Mouse (Mus musculus): Measurements from ENCODE around the gene Igf2r.

The Igf2r gene

DNA sequence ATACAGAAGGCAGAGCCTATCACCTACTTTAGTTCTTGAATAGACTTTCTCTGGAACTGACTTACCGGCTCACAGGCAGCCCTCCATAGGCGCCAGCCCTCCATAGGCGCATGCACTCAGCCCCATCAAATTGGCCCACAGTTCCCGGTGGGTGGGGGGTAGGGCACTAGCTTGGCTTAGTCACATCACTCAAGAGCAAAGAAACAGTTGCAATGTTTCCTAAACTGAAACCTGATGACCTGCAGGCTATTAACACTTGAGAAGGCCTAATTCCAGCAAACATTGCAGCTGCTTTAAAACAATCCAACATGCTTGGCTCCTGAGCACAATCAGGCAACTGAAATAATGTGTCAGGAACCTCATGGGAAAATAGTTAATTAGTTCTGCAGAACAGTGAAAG lies 18.2 kb downstream of the Igf2r start:
- DNase-seq (ENCODE audit: low spot score in 2 of 2) = no peak

DNA sequence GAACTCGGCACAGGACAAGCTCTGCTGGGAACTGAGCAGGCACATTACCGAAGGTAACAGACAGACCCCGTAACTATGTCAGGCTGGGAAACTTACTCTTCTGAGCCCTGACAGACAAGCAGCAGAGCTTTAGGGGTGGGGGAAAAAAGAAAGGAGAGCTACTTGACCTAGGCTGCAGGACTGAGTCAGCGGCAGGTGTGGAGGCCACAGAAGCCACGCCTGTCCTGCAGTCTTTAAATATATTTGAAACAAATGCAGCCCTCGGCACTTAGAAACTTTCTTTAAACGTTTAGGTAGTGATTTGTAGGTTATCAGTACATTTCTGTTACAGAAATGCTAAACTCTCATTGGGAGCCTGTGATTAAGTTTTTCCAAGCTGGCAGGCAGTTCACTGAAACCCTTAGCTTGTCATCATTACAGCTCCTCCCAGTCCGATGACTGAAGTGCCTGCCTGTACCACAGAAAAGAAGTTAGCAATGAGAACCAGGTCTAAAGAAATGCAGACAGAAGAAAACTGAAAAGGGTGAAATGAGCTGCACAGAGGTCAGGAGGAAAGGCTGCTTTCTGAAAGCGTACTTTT lies 18.8 kb downstream of the Igf2r start:
- DNase-seq (ENCODE audit: low spot score in 2 of 2) = no peak

DNA sequence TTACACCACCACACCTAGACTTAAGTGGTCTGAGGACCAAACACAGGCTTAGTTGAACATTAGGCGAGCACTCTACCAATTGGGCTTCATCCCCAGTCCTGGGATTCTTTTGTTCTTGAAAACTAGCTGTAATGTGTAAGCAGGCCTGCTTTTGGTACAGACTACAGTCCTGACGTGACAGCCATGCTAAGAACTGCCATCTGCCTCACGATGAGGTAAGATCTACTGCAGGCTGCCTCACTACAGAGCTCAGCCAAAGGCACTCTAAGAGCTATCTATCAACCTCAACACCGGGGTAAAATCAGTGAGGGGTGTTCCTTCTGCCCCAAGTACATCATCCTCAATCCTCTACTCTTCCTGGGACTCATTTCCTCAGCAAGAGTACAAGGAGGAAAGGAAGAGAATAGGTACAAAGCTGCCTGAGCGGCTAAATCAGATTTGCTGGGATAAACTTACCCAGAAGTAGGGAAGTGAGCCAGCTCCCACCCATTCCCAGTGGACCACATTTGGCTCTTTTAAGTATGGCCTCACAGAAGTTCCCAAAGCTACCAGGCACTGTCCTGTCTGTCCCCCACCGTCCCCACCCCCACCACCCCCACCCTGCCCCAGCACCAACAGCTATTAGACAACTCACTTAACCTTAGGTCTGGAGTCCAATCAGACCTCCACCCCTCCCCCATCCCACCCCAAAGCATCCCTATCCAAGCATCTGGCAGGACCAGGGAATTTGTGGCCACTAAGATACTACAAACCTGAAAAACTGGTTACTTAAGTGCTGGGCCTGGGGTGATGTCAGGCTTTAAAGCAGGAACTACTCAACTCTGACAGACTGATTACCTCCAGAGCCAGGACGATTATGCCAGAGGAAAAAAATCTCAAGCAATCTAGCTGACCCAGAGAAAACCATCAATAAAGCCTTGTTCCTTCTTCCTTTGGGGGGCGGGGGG lies 19.8 kb downstream of the Igf2r start:
- no peak for DNase-seq (ENCODE audit: low spot score in 2 of 2)

DNA sequence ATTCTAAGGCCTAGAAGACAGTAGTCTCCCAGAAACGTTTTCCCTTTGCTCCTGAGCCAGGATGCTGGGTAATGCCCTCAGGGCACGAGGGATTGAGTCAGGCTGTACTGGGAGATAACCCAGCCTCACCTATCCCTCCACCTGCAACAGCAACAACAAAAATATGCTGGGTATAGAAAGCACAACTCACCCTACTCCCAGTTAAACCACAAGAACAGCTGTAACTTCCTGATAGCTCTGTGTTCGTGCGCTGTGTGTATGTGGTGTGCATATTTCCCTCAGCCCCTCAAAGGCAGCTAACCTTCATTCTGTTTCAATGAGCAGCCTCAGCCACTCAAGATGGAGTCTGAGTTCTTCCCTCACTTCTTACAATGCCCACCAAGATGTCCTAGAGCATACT lies 23.7 kb downstream of the Igf2r start:
- peak; percentile 21 to 26 for DNase-seq (ENCODE audit: low spot score in 2 of 2)

DNA sequence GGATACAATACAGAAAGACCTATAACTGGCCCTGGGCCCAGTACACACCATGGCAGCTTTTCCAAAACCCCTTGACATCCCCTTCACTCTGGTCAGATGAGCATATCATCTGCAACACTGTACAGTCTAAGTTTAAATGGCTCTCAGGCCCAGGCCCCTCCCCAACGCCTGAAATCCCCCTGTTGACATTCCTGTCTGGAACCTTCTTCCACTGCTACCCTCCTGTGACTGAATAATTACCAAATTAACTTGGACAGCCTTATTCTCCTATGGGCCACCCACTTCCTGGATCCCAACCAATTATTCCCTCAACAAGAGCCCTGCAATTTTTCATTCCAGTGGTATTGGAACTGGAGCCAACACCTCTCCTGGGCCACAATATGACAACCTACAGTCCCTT lies 25.4 kb downstream of the Igf2r start:
- no peak for DNase-seq (ENCODE audit: low spot score in 2 of 2)

DNA sequence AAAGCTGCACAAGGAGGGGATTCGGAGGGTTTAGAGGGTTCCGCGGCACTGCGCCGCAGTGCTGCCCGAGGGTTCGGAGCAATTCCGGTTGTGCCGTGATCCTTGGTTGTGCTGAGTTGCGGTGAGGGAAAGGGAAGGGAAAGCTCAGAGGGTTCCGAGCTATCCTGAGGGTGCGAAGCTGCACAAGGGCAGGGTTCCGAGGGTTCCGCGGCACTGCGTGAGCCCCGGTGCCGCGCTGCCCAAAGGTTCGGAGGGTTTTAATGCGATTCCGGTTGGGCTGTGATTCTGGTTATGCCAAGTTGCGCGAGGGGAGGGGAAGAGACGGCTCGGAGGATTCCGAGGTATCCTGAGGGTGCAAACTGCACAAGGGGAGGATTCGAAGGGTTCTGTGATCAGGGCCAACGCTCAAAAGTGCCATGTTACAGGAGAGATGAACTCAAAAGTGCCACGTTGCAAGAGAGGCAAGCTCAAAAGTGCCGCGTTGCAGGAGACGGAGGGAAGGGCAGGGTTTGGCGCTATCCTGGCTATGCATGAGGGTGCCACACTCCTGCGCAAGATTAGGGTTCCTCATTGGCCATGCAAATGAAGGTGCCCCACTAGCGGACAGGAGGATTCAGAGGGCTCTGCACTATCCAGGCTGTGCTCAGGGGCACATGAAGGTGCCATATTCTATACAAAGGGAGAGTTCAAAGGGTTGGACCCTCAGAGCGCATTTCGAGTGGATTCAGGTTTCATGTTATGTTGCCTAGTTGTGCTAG lies 27.1 kb downstream of the Igf2r start:
- no peak for DNase-seq (ENCODE audit: low spot score in 2 of 2)

DNA sequence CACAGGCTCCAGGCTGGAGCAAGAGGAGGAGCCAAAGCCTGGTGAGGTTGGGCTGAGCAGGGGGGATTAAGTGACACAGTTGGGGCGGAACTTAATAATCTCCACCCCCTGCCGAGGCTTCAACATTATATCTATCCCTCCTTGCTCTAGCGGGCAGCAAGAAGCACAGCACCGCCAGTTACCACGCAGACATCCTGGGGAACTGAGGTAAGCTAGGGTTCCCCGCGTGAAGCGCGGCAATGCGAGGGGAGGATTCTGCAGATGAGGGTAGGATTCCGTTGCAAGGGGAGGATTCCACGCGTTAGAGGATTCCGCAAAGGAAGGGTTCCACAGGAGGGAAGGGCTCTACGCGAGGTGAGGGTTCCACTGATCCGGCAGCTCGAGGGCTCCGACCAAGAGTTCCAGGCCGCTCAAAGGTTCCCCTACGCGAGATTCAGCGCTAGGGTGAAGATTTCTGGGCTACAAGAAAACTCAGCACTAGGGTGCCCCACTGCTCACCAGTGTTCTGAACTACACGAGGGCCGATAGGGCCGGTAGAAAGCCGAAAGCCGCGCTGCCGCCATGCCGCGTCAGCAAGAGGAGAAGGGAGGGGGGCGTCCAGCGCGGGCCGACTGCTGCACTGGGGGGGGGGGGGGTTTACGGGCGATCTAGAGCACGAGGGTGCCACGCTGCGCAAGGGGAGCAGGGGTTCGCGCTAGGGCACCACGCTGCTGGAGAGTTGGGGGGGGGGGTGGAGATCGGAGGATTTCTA lies 28.1 kb downstream of the Igf2r start:
- DNase-seq (ENCODE audit: low spot score in 2 of 2) = peak; percentile 42 to 52

DNA sequence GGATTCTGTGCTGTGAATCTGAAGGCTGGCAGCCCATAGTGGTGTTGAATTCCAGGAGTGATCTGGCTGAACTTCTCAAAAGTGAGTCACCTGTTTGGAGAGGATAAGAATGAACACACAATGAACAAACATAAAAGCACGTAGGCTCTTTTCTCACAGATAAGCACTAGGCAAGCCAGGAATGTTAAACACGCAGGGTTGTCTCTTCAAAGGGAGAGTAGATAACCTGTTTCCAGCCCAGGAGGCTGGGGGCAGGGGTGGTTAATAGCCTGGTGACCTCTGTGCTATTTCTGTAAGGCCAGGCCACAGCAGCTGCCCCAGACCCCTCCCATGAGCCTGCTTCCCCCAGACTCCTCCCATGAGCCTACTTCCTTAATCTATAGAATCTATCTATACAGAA lies 29.1 kb downstream of the Igf2r start:
- no peak for DNase-seq (ENCODE audit: low spot score in 2 of 2)

DNA sequence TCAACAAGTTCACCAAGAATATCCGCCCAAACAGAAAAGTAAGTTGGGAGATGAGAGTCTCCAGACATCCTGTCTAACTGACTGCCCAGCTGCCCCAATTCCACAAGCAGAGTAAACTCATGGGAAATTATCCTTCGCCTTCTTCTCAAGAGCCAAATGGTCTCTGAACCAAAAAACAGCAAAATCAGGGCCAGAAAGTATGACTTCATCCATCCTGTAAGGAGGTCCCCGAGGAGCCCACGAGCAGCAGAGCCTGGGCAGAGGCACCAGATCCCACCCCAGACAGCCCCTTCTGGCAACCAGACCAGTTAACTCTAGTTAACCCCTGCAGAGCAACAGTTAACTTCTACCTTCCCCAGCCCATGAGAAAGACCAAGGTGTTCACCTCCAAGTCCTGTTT lies 29.9 kb downstream of the Igf2r start:
- no peak for DNase-seq (ENCODE audit: low spot score in 2 of 2)

DNA sequence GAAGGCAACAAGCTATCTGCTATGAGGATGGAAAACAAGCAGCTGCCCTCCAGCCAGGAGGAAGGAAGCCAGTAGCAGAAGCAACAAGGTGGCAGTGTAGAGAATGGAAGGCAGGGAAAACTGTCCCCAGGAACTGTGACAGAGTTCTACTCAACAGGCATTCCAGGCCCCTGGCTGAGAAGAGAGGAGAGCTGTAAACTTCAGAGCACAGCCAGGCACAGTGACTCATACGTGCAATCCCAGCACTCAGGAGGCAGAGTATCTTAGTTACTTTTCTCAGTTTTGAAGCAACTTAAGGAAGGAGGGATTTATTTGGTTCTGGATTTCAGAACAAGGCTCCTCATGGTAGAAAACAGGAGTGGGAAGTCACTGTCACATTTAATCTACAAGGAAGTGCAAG lies 31.5 kb downstream of the Igf2r start:
- DNase-seq (ENCODE audit: low spot score in 2 of 2) = no peak

DNA sequence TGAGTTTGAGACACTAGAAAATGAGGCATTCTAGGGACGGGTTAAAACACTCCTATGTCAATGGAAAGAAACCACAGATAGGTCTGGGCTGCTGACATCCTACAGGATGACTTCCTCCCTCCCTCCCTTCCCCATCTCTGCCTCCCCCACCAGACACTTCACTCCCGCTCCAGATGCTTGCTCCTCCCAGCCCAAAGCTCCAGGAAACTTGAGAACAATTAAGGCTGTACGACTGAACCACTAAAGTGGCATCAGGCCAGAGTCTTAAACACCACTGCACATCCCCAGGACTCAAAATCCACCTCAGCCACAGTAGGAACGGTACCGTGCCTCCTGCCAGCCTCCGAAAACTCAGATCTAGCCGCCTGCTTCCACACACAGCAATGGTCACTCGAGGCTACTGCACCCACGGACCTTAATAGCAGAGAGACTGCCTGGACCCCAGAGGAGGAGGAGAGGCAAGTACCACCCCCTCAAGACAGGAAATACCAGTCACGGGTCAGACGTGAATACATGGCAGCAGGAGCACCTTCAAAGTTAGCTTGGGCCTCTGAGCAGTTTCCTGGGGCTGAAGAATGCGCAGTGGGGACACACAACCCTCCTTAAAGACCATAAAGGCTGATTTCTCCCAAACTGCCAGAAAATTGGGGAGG lies 35.1 kb downstream of the Igf2r start:
- no peak for DNase-seq (ENCODE audit: low spot score in 2 of 2)

DNA sequence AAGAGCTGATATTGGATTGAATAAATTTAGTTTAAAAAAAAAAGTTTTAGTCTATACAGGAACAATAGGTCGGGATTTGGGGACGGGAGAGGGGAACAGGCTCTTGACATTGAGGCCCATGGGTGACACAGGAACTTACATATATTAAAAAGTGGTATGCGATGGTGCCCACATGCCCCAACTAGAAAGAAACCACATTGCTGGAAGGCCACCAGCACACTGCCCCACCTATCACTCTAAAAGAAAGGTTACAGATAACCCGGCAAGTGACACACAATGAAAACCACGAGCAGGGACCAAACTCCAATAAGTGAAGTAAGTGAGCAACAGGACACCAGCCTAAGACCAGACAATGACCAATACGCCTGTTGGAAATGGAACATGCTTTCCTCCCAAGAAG lies 36.3 kb downstream of the Igf2r start:
- DNase-seq (ENCODE audit: low spot score in 2 of 2) = no peak

DNA sequence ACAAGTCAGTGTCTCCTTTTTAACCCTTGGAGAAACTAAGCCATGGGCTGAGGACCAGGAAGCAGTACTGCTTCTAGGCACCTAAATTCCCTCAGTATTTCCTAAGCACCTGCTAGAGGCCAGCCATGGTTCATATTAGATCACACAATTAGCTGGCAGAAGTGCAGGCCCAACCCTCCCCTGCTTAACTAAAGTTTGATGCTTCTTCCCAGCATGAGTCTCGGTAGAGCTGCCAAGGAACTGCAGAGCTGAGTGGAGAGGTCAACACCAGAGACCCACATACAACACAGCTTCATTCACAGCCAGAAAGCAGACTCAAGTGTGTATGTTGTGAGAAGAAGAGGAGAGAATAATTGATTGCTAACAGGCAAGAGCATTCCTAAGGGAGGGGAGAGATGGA lies 40.9 kb downstream of the Igf2r start:
- DNase-seq (ENCODE audit: low spot score in 2 of 2) = no peak

DNA sequence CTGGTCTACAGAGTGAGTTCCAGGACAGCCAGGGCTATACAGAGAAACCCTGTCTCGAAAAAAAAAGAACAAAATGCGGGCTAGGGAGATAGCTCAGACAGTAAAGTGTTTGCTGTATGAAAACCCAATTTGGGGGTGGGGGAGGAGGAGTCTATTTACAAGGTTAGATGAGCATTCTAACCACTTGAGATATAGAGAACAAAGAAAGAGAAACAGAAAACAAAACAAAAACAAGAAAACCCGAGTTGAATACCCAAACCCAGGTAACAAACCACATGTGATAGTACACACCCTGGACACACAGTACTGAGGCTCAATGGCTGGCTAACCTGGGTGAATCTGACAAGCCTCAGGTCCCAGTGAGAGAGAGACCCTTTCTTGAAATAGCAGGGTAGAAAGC lies 41.7 kb downstream of the Igf2r start:
- no peak for DNase-seq (ENCODE audit: low spot score in 2 of 2)

DNA sequence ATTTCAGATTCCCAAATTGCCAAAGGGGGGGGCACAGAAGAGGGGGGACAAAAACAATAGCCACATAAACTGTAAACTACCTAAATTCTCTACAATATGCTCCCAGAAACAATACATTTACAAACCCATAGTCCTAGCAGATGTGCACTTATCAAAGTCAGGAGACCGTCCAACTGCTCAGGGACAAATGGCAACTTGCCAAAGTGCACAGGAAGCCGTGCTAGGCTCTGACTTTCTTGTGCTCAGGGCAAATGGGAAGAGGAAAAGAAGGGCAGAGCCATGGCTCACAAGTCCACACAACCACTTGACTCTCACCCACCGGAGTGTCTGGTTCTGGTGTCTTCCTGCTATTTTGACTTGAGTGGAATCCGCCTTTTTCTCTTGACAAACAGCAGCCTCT lies 43.6 kb downstream of the Igf2r start:
- peak in 1 of 2 experiments; percentile 26 for DNase-seq (ENCODE audit: low spot score in 2 of 2)

DNA sequence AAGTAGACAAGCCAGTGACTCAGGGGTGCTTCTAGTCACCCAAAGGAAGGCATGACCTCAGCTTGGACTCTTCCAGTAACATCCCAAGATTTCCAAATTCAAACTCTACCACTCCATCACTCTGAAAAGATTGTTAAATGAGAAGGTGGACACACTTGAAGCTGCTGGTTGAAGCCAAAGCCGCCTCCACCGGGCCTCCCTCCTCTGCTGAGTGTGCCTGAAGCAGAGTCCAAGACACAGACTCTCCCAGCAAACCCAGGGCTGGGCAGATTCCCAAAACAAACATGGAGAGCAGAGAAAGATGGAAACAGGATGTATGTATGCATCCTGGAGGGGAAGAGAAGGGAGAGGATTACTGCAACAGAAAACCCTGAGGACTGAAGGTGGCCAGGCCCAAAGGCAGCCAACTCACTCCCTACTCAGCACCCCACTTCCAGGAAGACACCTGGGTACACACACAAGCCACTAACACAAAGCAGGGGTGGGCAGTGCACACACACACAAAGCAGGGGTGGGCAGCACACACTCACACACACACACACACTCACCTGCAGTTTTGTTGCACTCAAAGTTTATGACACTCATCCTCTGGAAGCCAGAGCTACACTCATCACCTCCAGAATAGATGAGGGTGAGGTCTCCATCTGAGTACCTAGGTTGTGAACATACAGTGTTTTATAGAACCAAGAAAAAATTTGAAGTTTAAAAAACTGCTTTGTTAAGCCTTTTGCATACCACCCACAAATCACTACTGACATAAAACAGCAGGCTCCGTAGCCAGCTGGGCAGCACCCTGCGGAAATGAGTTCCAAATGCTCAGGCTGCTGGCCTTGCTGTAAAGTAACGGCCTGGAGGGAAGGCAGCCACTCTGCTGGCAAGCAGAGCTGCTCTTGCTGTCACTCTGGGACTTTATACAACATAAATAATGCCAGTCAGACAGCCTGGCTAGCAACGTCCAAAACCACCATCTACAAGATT lies 44.4 kb downstream of the Igf2r start:
- DNase-seq (ENCODE audit: low spot score in 2 of 2) = no peak

DNA sequence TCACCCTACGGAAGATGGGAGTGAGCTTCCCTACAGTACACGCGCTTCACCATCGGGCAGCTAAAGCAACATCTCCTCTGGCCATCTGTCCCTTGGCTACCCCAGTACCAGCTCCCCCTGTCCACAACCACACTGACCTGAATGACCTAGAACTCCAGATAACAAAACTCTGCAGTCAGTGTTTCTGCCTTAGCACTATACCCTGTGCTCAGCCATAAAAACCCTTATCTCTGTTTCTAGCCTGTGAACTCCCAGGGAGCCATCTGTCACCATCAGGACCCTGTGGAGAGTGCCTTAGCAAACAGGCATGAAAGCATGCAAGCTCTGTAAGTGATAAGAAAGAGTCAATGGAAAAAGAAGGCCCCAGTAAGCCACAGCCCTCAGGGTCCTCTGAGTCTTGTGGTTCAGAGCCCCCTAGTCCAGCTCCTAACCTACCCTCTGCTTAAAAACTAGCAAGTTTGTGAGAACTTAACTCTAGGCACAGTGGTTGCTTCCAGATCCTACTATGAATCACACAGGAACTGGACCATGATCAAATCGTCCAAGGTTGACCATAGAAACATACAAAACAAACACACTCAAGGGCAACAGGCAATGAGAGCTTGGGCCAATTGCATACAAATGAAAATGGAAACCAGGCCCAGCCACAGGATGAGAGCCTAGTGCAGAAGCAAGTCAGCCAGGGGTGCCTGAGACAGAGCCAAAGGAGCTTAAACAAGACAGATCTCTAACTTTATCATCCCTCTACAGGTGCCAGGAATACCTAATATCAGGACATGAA lies 45.3 kb downstream of the Igf2r start:
- DNase-seq (ENCODE audit: low spot score in 2 of 2) = no peak

DNA sequence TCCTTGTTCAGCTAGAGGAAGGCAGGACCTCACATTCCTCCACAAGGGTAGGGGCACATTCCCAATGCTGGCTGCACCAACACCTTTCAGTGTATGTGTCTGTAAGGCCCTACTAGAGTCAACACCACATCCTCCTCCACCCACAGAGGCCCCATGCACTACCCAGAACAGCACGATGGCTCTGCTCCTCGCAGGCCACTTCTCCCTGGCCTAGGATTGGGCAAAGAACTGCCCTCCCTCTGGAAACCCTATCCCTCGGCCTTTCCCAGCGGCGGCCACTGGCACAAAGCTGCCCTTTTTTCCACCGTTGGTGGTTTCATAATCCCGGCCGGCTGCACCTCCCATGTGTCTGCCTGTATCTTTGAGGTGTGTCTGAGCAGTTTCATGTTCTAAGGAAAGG lies 46.8 kb downstream of the Igf2r start:
- no peak for DNase-seq (ENCODE audit: low spot score in 2 of 2)

DNA sequence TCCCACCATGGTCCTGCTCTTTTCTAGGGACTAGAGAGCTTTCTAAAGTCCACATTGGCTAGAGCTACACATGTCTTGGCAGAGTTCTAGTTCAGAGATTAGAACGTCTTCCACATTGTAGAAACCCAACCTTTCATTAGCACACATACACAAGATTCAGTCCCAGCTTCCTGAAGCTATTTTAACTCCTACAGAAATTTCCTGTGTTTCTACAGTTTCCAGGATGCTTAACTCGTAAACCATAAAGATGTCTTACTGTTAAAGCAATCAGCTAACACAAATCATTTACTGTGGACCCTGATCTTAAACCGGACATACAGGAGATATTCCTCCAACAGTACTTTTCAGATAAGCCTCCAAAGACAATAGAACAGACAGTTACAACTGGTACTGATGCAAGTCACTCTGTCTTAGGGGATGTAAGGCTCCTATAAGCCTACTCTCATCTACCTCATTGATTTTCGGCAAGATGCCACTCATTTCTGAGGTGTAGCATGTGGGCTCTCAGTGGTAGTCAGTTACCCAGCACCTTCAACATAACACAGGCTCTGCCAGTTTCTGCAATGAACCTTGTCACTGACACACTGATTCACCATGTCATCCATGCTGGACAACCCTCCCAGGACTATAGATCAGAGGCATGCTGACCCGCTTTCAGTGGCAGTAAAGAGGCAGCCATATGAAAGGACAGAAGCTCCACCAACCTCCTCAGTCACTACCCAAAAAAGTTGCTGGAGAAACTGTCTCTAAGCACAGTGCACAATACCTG lies 48.2 kb downstream of the Igf2r start:
- DNase-seq (ENCODE audit: low spot score in 2 of 2) = no peak
